Mouse (Mus musculus) CH12.LX (cell line): ENCODE measurements around the gene 4921504E06Rik.

Experiments used
- EP300 ChIP-seq: IDR thresholded peaks from 2 replicates; pipeline ENCODE4 v1.6.1; 2011; ENCODE audit warnings: low read length, improper control_type of control experiment
- MAZ ChIP-seq: IDR thresholded peaks from 2 replicates; pipeline ENCODE4 v1.6.1; 2012; ENCODE audit warnings: low read depth, mild to moderate bottlenecking, inconsistent platforms, low read length, improper control_type of control experiment, moderate library complexity
- RAD21 ChIP-seq: IDR thresholded peaks from 2 replicates; pipeline ENCODE4 v1.6.1; 2011; ENCODE audit warnings: low read depth, mild to moderate bottlenecking, low read length, improper control_type of control experiment, moderate library complexity

DNA sequence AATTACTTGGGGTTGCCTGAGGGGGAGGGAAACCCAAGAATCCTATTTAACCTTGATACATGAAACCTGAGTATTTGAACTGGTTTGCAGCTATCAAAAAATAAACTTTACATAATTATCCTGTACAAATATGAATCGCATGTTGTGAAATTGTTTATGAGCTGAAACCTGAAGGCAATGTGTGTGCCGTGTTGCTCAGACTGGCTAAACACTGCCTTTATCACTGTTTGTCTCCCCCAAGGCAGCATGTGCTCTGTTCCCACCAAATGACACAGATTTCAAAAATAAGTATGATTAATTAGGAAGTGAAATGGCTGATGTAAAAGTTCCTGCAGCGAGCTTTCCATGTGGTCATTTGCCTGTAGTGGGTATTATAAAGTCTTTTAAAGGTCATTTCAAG lies 63.5 kb downstream of the 4921504E06Rik start:
- TF ChIP-seq RAD21, result no peak
- no peak for TF ChIP-seq EP300
- no peak for TF ChIP-seq MAZ
